Mouse (Mus musculus): ENCODE data around the gene Fbxw10.

Fbxw10 gene

DNA sequence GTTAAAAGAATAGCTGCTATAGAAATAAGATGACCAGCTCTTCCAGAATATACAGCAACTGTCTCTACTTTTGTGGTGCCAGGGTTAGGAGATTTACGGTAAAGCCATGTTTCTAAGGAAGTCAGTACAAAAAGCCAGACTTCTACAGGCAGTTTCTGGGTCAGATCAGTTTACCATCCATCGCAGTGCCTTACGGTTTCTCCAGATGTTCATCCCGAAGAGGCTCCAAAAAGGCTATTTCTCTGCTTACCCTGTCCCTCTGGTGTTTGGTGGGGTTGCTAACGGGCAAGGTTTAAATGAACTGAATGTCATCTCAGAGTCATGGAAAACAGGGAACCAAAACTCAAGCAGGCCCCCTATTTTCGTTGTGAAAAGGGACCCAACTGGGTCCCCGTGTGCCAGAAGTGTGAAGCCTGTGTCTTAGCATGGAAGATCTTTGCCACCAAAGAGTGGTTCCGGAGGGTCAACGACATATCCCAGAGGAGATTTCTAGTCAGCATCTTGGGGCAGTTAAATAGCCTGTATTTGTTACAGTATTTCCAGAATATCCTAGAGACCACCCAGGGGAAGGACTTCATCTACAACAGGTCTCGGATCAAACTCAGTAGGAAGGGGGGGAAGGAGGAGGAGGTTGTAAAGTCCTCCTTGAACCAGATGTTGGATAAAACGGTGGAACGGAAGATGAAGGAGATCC lies at the start of gene Fbxw10:
Gene Fbxw10, plus strand, starts transcription at position 109 of the 694 bp plus-strand sequence.
- DNase-seq (ENCODE audit: low spot score in 2 of 2): no peak

DNA sequence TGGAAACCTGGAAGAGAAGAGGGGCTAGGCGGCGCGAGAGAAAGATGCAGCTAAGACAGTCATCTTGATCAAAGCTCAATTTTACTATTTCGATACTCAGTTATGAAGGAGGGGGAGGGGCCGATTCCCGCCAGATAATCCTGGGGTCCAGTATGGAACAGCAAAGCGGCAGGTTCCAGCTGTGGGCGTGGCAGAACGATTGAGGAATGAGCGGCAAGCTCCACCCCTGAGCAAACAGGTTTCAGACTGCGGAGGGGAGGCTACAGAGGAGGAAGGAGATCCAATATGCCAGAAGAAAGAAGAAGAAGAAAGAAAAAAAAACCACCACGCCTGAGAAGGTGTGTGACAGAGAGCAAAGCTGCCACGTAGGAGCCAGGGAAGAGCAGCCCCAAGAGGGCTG lies 42.8 kb upstream of the Fbxw10 start:
- no peak for DNase-seq (ENCODE audit: low spot score in 2 of 2)

DNA sequence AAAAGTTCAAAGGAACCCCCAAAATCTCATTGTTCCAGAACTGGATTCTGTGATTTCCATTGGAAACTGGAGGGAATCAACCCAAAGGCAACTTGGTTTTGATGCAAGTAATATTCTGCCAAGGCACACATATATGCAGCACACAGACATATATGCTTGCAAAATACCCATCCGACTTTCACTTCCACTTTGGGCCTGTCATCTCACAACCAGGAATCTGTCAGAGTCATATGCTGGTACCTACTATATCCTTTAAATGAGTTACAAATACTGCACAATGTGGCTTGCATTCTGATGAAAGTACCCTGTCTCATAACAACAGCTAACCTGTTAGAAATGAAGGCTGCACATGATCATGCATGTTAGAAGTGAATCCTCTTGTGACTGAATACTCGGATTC lies 38.9 kb upstream of the Fbxw10 start:
- no peak for DNase-seq (ENCODE audit: low spot score in 2 of 2)

DNA sequence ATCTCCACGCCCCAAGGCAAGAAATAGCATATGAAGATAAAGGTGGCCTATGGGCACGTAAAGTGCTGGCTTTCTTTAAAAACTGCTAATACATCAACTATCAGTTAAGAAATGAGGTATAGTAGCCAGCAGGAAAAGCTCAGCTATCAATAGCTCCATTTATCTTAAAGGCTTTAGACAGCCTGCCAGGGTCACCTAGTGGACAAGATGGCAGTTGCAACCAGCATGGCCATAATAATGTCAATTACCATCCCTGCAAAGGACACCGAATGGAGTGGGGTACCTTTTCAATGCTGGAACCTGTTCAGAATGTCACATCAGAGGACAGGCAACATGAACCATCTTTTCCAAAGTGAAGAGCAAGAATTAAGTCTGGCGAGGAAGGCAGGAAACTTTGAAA lies 37.7 kb upstream of the Fbxw10 start:
- DNase-seq (ENCODE audit: low spot score in 2 of 2): no peak

DNA sequence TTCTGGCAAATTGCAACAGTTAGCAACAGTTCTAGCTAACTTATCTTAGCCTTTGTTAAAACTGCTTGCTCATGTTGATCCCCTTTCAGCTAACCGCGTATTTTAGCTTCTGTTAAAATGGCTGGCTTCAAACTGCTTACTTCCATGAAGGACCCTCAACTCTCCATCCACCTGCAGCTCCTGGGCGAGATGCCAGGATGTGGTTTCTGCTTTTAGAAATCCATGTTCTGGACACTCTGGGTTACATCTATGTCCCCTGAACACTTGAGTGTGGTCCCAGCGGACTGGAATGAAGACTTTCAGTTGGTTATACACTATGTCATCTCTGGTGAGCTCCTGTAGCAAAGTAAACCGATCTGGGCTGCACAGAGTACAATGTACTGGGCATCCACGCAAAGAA lies 34.6 kb upstream of the Fbxw10 start:
- DNase-seq (ENCODE audit: low spot score in 2 of 2): no peak

DNA sequence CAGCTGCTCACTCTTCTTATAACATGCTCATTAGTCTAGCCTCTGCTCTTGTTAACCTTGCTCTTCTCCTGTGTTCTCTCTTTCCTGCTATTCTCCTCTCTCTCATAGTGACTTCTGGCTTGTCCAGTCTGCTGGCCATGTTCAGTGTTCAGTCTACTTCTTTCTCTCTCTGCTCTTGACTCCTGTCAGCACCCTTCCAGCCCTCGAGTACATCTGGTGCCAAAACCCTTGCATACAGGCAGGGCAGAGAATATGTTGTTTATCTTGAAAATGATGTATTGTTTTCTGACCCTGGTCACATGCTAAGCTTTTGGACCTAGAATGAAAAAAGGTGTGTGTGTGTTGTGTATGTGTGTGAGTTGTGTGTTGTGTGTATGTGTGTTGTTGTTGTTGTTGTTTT lies 33.4 kb upstream of the Fbxw10 start:
- DNase-seq (ENCODE audit: low spot score in 2 of 2): no peak

DNA sequence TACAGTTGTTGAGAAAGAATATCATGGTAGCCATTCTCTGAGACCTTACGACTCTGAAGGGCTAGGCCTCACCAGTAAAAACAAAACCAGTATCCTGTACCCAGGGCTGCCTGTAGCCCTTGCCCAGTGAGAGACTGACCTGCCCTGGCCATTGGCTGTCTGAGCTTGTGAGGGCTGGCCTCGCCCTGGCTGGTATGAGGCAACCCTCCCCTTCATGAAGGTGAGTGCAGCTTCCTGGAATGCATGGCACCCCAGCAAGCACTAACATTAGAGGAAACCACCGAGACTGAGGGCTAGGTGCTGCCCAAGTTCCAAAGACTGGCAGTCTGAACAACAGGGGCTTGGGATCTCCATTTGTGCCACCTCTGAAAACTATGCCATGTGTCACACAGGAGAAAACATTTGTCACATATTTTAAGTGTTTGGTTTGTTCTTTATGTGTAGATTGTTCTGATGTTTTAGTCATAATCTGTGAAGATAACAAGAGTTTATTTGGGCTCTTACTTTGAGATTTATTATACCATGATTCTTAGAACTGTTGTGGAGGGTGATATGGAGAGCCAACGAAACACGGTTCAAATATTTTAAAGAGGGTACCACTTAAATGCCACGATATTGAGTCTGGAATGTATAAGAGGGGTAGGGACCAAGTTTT lies 32.8 kb upstream of the Fbxw10 start:
- no peak for DNase-seq (ENCODE audit: low spot score in 2 of 2)

DNA sequence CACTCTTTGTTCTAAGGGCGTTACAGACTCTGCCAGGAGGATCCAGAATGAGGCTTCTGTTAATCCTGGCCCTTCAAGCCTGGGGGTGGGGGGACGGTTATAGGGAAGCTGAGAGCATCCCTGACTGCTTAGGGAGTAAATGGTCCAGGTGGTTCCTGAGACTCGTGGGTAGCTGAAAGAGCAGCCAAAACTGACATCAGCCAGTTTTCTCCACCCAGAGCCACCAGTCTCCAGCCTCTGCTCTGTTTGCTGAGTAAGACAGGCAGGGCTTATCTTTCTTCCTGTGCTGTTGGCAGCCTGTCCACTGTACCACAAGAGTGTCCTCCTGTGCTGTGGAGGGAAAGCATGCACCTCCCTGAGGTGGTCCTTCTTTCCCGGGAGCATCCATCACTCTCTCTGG lies 32.2 kb upstream of the Fbxw10 start:
- DNase-seq (ENCODE audit: low spot score in 2 of 2): no peak

DNA sequence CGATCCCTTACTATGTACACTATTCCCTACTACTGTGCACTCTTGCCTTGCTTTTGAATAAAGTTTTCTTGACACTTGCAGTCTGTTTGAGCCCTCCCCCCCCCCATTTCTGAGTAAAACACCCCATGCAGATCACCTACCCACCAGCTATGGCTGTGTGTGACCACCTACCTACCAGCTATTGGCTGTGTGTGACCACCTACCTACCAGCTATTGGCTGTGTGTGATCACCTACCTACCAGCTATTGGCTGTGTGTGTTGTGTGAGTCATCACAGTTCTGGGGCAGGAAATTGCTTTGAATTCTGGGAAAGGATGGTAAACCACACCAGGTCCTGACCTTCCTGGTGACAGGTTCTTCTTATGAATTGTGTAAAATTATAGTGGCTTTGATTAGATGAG lies 31.4 kb upstream of the Fbxw10 start:
- no peak for DNase-seq (ENCODE audit: low spot score in 2 of 2)

DNA sequence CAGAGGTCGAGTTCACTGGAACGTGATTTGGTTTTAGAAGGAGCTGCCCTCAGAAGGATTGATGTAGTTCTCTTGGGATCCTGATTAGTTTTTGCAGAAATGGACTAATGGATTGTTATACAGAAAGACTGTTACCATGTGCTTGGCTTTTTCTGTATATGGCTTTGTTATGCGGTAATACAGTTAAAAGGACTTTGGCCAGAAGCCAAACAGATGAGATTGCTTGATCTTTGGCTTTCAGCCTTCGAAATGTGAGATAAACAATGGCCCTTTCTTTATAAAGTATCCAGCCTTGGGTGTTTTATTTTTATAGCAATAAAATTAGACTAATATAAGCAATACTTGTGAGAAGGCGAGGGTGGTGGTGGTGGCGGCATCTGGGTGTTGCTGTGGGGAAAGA lies 30.3 kb upstream of the Fbxw10 start:
- no peak for DNase-seq (ENCODE audit: low spot score in 2 of 2)

DNA sequence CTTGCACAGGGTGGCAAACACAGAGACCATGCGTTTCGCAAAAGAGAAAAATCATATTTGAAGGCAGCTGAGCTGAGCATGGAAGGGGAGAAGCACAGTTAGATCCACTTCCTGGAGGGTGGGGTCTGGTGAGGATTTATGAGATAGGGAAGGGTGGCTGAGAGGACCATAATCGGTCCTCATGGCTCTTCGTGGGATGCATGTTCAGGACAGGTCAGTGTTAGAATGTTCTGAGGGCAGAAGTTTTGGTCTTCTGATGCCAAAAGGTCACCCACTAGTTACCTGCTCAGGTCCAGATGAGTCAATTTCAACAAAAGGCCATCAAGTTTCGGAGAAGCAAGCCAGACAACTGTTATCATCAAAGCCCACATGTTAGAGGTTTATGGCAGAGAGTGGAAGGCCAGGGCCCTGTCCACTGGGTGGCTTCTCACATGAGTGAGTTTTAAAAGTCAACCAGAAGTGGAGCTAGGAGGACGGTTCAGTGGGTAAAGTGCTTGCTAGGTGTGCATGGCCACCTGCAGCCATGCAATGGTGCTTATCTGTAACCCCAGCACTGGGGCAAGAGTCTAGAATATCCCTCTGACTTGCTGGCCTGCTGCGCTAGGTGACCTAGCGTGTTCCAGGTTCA lies 27.7 kb upstream of the Fbxw10 start:
- DNase-seq (ENCODE audit: low spot score in 2 of 2): no peak

DNA sequence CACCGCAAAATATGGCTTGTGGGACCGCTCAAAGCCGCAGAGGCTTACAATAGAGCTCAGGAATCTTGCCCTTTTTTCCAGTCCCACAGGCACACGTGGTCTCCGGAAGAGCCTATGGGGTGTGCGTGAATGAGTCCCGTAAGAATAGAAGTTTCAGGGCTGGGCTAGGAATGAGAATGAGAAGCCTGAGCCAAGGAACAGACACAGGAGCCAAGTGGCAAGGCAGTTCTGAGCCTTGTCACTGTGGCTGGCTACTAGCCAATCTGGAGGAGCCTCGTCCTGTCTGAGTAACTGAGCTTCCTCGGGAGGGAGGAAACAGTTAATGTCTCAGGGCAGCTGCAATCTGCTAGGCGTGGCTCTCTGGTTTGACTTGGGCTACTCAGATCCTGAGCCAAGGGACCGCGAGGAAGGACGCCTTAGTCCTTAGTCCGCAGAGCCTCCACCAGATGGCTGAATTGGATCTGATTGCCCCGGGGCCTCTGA lies 26.8 kb upstream of the Fbxw10 start, which contains the start of gene Trim16:
Gene Trim16, plus strand, starts transcription at position 173 of the 483 bp plus-strand sequence.
- DNase-seq (ENCODE audit: low spot score in 2 of 2): peak; percentile 34 to 39

DNA sequence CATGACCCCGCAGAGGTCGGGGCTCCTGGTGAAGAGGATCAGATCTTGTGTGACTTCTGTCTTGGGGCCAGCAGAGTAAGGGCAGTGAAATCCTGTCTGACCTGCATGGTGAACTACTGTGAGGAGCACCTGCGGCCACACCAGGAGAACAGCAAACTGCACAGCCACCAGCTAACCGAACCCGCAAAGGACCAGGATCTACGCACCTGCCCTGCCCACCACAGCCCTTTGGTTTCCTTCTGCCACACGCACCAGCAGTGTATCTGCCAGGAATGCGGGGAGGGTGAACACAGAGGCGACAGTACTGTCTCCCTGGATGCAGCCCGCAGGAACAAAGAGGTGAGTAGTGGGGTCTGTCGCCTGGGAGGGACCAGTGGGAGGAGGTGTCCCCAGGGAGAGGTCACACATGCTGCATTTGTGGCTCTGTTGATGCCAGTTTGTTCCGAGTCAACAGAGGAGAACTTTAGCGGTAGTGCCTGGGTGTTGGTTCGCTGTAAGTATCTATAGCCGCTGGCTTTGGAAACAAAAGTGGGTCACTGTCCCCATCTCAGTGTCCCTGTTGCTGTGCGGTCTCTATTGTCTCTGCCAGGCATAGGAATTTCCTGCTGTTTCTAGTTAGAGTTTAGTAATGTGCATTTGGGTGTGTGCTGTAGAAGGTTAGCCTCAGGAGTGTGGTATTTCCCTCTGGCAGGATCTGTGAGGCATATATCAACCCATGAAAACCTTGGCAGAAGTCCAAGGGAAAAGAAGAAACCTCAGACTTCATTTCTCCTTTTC lies 26.0 kb upstream of the Fbxw10 start:
- DNase-seq (ENCODE audit: low spot score in 2 of 2): no peak

DNA sequence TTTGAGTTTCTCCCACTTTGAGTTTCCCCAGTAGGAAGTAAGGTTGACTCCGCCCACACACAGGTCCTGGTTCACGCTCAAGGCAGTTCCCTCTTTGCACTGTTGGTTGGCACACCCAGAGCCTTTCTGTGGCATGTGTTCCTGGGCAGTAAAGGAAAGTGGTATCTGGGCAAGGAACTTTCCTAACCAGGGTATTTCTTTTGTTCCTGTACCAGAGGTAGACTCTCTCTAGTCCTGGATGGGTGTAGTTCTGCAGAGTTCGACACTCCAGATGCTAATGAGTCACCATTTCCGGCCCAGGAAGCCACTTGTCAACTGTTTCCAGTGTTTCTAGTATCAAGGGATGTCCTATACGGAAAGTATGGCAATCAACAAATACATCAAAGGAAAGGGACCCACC lies 25.0 kb upstream of the Fbxw10 start:
- no peak for DNase-seq (ENCODE audit: low spot score in 2 of 2)

DNA sequence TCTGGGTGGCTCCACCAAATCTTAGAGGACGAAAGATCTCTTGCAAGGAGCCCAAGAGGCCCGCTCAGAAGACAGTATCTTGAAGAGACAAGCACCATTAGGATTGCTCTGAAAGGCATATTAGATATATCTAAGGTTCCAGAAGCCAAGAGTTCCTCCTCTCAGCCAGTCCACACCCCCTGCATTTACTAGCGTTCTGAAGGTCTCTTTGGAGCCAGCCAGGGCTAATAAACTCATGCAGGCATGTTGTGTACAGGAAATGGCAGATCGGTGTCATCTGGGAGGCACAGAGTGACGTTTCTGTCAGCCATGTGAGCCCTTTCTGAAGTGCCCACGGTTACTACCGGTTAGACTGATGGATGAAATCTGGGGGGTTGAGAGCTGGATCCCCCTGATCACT lies 22.7 kb upstream of the Fbxw10 start:
- DNase-seq (ENCODE audit: low spot score in 2 of 2): no peak

DNA sequence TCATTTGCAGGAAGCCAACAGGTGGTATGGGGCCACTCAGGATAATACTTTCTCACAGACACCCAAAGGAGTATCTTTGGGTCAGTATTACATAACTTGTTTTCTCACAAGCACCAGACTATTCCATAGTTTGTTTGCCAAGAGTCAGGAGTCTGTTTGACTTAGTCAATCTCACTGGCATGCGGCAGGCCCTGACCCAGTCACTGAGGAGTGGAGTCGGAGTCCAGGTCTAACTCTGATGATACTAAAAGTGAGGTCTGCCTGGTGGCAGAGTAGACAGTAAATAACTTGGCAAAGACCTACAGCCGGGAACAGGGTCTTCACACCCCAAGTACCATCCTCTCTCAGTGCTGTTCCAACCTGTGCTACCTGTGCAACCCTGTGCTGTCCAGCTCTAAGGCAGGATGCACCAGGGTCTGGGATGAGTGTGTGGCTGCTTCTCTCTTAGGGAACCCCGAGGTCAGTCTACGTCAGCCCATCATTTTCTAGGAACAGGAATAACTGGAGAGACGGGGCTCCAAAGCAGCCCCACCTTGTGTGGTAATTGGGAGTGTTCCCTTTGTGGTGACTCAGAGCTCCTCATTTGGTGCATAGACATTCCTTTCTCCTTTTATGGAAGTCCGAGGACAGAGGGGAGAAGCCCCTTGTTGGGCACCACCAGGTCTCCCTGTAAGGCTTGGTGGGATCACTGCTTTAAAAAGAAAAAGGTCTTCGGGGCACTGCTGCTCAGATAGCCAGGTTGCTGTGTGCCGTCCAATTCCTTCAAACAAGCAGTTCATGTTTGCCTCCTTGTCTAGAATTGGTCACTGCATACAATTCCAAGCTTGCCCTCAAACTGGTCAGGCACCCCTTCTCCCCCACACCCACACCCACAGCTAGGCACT lies 21.4 kb upstream of the Fbxw10 start:
- no peak for DNase-seq (ENCODE audit: low spot score in 2 of 2)

DNA sequence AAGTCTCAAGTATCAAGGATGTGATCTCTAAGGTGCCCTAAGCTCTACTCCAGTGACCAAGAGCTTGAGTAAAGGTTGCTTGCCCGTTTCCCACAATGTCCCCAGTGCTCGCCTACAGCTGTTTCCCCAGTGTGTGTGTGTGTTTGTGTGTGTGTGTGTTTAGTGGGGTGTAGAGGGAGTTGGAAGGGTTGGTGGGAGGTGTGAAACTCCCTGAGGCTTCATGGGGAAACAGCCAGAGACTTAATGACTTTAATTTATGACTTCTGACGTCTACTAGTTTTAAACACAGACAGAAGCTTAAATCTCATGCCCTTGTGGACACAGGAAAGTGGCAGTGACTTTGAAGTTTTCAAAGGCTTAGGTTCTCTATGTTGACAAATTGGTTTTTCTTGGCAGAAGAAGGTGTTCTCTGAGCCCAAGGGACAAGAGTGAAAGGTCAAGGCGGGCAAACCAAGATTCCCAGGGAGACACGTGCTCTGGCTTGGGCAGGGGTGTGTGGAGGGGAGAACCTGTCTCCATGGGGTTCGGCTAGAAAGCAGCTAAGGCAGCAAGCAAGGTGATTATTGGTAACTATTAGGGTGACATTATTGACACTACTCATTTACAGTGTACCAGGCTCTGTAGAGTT lies 20.6 kb upstream of the Fbxw10 start:
- no peak for DNase-seq (ENCODE audit: low spot score in 2 of 2)

DNA sequence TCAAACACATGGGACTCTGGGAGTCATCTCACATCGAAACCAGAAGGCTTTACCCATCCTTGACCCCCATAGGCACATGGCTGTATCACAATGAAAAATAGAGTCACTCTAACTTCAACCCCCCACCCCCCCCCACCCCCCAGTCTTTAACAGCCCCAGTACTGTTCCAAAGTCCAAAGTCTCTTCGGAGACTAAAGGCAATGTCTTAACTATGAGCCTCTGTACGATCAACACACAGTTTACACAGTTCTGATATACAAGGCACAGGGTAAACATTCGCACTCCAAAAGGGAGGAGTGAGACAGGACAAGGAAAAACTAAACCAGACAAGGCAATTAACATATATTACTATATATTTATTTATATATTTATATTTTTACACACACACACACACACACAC lies 19.7 kb upstream of the Fbxw10 start:
- DNase-seq (ENCODE audit: low spot score in 2 of 2): no peak

DNA sequence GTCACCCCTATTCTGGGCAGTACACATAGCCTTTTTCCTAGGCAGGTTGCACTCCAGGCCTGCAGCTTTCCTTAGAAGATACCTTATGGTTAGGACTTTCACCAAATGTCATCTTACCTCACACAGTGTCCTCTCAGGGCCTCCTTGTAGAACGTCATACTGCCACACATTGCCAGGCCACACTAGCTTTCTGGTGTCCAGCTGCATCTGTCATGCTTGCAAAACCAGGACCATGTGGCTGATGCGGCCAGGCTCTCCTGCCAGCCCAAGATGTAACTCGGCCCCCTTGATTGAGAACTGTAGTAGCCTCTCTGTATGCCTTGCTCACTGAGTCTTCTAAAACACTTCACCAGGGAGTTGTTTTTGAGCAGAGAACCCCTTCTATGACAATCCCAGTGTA lies 19.0 kb upstream of the Fbxw10 start:
- DNase-seq (ENCODE audit: low spot score in 2 of 2): no peak

DNA sequence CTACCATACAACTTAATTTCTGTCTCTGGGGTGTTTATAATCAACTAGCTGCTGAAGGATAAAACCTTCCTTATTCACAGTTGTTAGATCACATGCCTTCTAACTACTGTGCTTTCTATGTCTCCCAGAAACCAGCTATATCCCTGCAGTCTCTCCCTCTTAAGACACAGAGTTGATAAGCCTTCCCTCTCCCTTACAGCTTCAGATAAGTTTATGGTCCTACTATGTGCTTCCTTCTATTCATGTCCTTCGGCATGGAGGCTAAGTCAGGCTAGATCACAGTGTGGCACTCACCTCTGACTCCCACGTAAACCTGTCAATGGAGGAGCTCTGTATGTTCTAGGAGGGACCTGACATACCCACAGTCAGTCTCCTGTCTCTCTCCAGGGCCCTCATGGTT lies 16.5 kb upstream of the Fbxw10 start:
- no peak for DNase-seq (ENCODE audit: low spot score in 2 of 2)

DNA sequence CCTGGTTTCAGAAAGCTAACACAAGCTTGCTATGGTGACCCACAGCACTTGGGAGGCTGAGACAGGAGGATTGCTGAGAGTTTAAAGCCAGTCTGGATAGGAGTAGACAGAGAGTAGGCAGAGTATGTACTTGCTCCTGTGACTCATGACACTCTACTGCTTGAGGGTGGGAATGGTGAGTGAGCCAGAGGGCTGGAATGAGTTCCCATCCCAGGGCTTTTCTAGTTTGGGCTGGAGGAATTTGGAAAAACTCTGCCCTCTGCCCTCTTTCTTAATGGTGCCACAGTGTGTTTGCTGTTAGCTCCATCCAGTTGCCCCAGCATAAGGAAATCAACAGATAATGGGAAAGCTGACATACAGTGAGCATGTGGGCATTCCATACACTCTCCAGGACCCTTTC lies 15.0 kb upstream of the Fbxw10 start:
- DNase-seq (ENCODE audit: low spot score in 2 of 2): no peak

Data from frontal cortex, postnatal 10 days (tissue).